Mouse (Mus musculus): Measurements from ENCODE around the gene Wipf2. TPM values are rescaled to one million over a fixed set of nuclear protein-coding genes. Genes with fewer than 3 reads are reported as not detected.

Gene Wipf2
- total RNA-seq, 2 experiments from 2014 or later = 8.2 to 9.4 TPM

GRCm38 (mm10) chr11:98850100-98851093 lies 13.0 kb upstream of the Wipf2 start:
- no peak for ATAC-seq (replicated peaks; ENCODE audit: low FRiP score, poor library complexity, severe bottlenecking)

- no peak for ATAC-seq (replicated peaks; ENCODE audit: low FRiP score, poor library complexity, severe bottlenecking)
These were observed 9.3 kb upstream of the Wipf2 start for GRCm38 (mm10) chr11:98854116-98854515.

- ATAC-seq (replicated peaks; ENCODE audit: low FRiP score, poor library complexity, severe bottlenecking) = no peak
These were observed 8.8 kb upstream of the Wipf2 start for GRCm38 (mm10) chr11:98854659-98855058.

- peak; percentile 70 for ATAC-seq (replicated peaks; ENCODE audit: low FRiP score, poor library complexity, severe bottlenecking)
These were observed 4.4 kb upstream of the Wipf2 start for GRCm38 (mm10) chr11:98858759-98859731.

GRCm38 (mm10) chr11:98863751-98864429 lies 452 bp downstream of the Wipf2 start:
- ATAC-seq (replicated peaks; ENCODE audit: low FRiP score, poor library complexity, severe bottlenecking) = peak; percentile 25

- no peak for ATAC-seq (replicated peaks; ENCODE audit: low FRiP score, poor library complexity, severe bottlenecking)
These were observed 3.9 kb downstream of the Wipf2 start for GRCm38 (mm10) chr11:98867293-98867692.

- ATAC-seq (replicated peaks; ENCODE audit: low FRiP score, poor library complexity, severe bottlenecking) = no peak
These were observed 6.5 kb downstream of the Wipf2 start for GRCm38 (mm10) chr11:98869906-98870305.

- ATAC-seq (replicated peaks; ENCODE audit: low FRiP score, poor library complexity, severe bottlenecking) = no peak
These were observed 7.4 kb downstream of the Wipf2 start for GRCm38 (mm10) chr11:98870791-98871190.

- no peak for ATAC-seq (replicated peaks; ENCODE audit: low FRiP score, poor library complexity, severe bottlenecking)
These were observed 8.0 kb downstream of the Wipf2 start for GRCm38 (mm10) chr11:98871416-98871815.

GRCm38 (mm10) chr11:98872040-98872439 lies 8.6 kb downstream of the Wipf2 start:
- ATAC-seq (replicated peaks; ENCODE audit: low FRiP score, poor library complexity, severe bottlenecking) = no peak

- peak; percentile 92 for ATAC-seq (replicated peaks; ENCODE audit: low FRiP score, poor library complexity, severe bottlenecking)
These were observed 10.5 kb downstream of the Wipf2 start for GRCm38 (mm10) chr11:98873900-98874299.

- no peak for ATAC-seq (replicated peaks; ENCODE audit: low FRiP score, poor library complexity, severe bottlenecking)
These were observed 13.6 kb downstream of the Wipf2 start for GRCm38 (mm10) chr11:98877001-98877400.

GRCm38 (mm10) chr11:98887703-98888102 lies 24.3 kb downstream of the Wipf2 start:
- peak; percentile 92 for ATAC-seq (replicated peaks; ENCODE audit: low FRiP score, poor library complexity, severe bottlenecking)

GRCm38 (mm10) chr11:98889077-98889476 lies 25.6 kb downstream of the Wipf2 start:
- ATAC-seq (replicated peaks; ENCODE audit: low FRiP score, poor library complexity, severe bottlenecking) = no peak

GRCm38 (mm10) chr11:98889977-98890376 lies 26.5 kb downstream of the Wipf2 start:
- no peak for ATAC-seq (replicated peaks; ENCODE audit: low FRiP score, poor library complexity, severe bottlenecking)

GRCm38 (mm10) chr11:98892426-98892825 lies 29.0 kb downstream of the Wipf2 start:
- ATAC-seq (replicated peaks; ENCODE audit: low FRiP score, poor library complexity, severe bottlenecking) = no peak

GRCm38 (mm10) chr11:98900529-98901125 lies 37.2 kb downstream of the Wipf2 start:
- ATAC-seq (replicated peaks; ENCODE audit: low FRiP score, poor library complexity, severe bottlenecking) = no peak

- ATAC-seq (replicated peaks; ENCODE audit: low FRiP score, poor library complexity, severe bottlenecking) = no peak
These were observed 39.3 kb downstream of the Wipf2 start for GRCm38 (mm10) chr11:98902621-98903245.

- ATAC-seq (replicated peaks; ENCODE audit: low FRiP score, poor library complexity, severe bottlenecking) = peak; percentile 37
These were observed 41.1 kb downstream of the Wipf2 start for GRCm38 (mm10) chr11:98904577-98904976.

Measured in erythroblast, adult 5-6 weeks (primary cell).